Mouse (Mus musculus) naive thymus-derived CD4-positive, alpha-beta T cell, adult 5 months (primary cell): ENCODE data around the gene Hdx. TPM values are rescaled to one million over a fixed set of nuclear protein-coding genes. Genes with fewer than 3 reads are reported as not detected.

ENCODE experiments used
- polyA plus RNA-seq: library from polyadenylated mRNA; unstranded; fragments of 100-300 nt; shearing (Covaris generic); gene quantifications from one replicate; pipeline ENCODE4 v1.2.1, GENCODE M21; 2017

Hdx gene
- polyA plus RNA-seq: not detected

GRCm38 (mm10) chrX:111696356-111697282 is at the start of gene Hdx:
Gene Hdx (minus strand): TSS chrX:111697079.

GRCm38 (mm10) chrX:111537859-111538258 is 159.0 kb downstream of the Hdx start, which contains the start of gene Rps6ka6:
Gene Rps6ka6 (minus strand): TSS chrX:111537959.

Other genes starting within 250 kb of the Hdx start
- not detected for gene Rps6ka6, start 159.1 kb downstream of the Hdx start, polyA plus RNA-seq
- not detected for gene Gm45194, start 194.3 kb upstream of the Hdx start, polyA plus RNA-seq